Mouse (Mus musculus) kidney, embryonic 16.5 days (tissue): ENCODE data around the gene Adra1d. TPM values are rescaled to one million over a fixed set of nuclear protein-coding genes. Genes with fewer than 3 reads are reported as not detected.

ENCODE experiments used
- ATAC-seq: fragments of 200-750 bp; cut with Nextera tagmentation; 2 replicates; pipeline ENCODE4 v1.8.0; 2017; ENCODE audit warnings: moderate TSS enrichment; ENCODE audit not compliant: low FRiP score, low TSS enrichment
- H3K27ac ChIP-seq: fragments of 300-500 bp; sonication (generic); 2 replicates; pipeline ENCODE4 v1.5.1; 2014; ENCODE audit warnings: low read length
- H3K27me3 ChIP-seq: fragments of 300-500 bp; sonication (generic); 2 replicates; pipeline ENCODE4 v1.6.1; 2014; ENCODE audit warnings: low read length, control low read depth, mixed read lengths; ENCODE audit not compliant: insufficient read depth
- H3K36me3 ChIP-seq: fragments of 300-500 bp; sonication (generic); 2 replicates; pipeline ENCODE4 v1.6.1; 2014; ENCODE audit warnings: low read length, control low read depth, mixed read lengths; ENCODE audit not compliant: insufficient read depth
- H3K4me1 ChIP-seq: fragments of 300-500 bp; sonication (generic); 2 replicates; pipeline ENCODE4 v1.6.1; 2014; ENCODE audit warnings: low read length, control low read depth, mixed read lengths; ENCODE audit not compliant: insufficient read depth
- H3K4me2 ChIP-seq: fragments of 300-500 bp; sonication (generic); replicated peaks from 2 replicates; pipeline ENCODE4 v1.6.1; 2014; ENCODE audit warnings: low read depth, low read length
- H3K4me3 ChIP-seq: fragments of 300-500 bp; sonication (generic); 2 replicates; pipeline ENCODE4 v1.5.1; 2014; ENCODE audit warnings: mild to moderate bottlenecking, low read length
- H3K9ac ChIP-seq: fragments of 300-500 bp; sonication (generic); replicated peaks from 2 replicates; pipeline ENCODE4 v1.6.1; 2014; ENCODE audit warnings: low read length
- H3K9me3 ChIP-seq: fragments of 300-500 bp; sonication (generic); 2 replicates; pipeline ENCODE4 v1.6.1; 2016; ENCODE audit warnings: low read length, control low read depth
- WGBS: fragments of 180-500 bp; shearing (Covaris S2); extraction: QIAGEN DNeasy Blood & Tissue Kit; methylation state at CpG from one replicate; pipeline ENCODE4 v1.1.7; 2014; 5-methylcytosine and 5-hydroxymethylcytosine counted together
- polyA plus RNA-seq: library from polyadenylated mRNA; unstranded; fragments of >200 nt; fragmentation: Nextera tagmentation; extraction: Ambion mirVana; gene quantifications from 2 replicates; pipeline ENCODE4 v1.2.1, GENCODE M21; 2015

The Adra1d gene
- 1.1 and 1.4 TPM in 2 replicates for polyA plus RNA-seq

- Histone ChIP-seq H3K27me3 (peaks cover 57% of the 10 kb centered on the region), H3K4me3 (peak within 1 kb of the TSS; percentile 56), H3K4me2 (peak within 1 kb of the TSS; percentile 83), H3K4me1 (peaks cover 13% of the 10 kb centered on the region), H3K27ac (no peak within 1 kb of the TSS), H3K36me3 (no peaks in the 10 kb centered on the region), H3K9me3 (no peaks in the 10 kb centered on the region), H3K9ac (peak within 1 kb of the TSS; percentile 34)
- ATAC-seq, result peak; percentile 70
- 1% methylated on average over 65 of the region's 82 CpGs for WGBS
These were observed at the start of gene Adra1d for GRCm38 (mm10) chr2:131561891-131562585. Gene Adra1d (minus strand): TSS chr2:131562283.

DNA sequence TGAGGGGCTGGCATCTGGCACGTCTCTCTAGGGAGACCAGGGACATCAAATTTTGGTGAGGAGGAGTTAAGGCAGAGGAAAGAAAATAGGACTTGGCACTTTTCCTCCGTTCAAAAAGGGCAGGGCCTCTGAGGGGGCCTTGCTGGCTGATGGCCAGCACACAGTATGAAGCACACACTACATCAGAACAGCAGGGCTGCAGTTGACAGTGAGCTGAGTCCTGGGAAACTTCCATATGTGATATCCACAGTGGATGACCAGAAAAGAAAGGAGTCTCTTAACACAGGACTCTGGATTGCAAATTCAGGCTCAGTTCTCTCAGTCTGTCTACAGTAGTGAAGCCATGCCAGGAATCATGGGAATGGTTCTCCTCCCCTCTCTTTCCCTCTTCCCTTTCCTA lies 39.8 kb upstream of the Adra1d start:
- Histone ChIP-seq H3K27ac (no peak overlapping the region), H3K27me3 (no peaks in the 10 kb centered on the region), H3K4me1 (no peaks in the 10 kb centered on the region), H3K4me2 (no peak overlapping the region), H3K4me3 (no peak overlapping the region), H3K36me3 (no peaks in the 10 kb centered on the region), H3K9ac (no peak overlapping the region), H3K9me3 (no peaks in the 10 kb centered on the region)
- WGBS, result 45% methylated on average over 2 of the region's 2 CpGs
- ATAC-seq, result no peak

- Histone ChIP-seq H3K27ac (no peak overlapping the region), H3K9me3 (no peaks in the 10 kb centered on the region), H3K27me3 (no peaks in the 10 kb centered on the region), H3K9ac (no peak overlapping the region), H3K4me2 (no peak overlapping the region), H3K4me1 (no peaks in the 10 kb centered on the region), H3K4me3 (no peak overlapping the region), H3K36me3 (no peaks in the 10 kb centered on the region)
- 88% methylated on average over 6 of the region's 6 CpGs for WGBS
- ATAC-seq, result no peak
These were observed 32.8 kb upstream of the Adra1d start for GRCm38 (mm10) chr2:131594871-131595270.

DNA sequence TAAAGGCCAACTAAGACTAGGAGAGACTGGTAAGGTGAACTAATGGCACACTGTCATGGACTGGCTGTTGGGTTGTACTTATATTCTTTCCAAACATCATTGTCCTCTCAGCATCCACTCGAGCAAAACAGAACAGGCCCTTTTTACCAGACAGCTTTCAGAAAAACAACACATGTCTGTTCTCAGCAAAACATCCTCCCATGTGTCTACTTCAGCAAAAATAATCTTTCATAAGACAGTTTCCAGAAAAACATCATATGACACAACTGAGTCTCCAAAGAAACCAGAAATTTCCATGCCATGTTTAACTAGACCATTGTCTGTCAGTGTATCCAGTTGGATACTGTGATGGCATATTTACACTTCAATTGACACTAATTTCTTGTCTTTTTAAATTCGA lies 25.4 kb upstream of the Adra1d start:
- Histone ChIP-seq H3K4me2 (no peak overlapping the region), H3K27ac (no peak overlapping the region), H3K9me3 (no peaks in the 10 kb centered on the region), H3K4me1 (no peaks in the 10 kb centered on the region), H3K9ac (no peak overlapping the region), H3K4me3 (no peak overlapping the region), H3K36me3 (no peaks in the 10 kb centered on the region), H3K27me3 (no peaks in the 10 kb centered on the region)
- WGBS, result 79% methylated on average over 2 of the region's 2 CpGs
- ATAC-seq, result no peak

DNA sequence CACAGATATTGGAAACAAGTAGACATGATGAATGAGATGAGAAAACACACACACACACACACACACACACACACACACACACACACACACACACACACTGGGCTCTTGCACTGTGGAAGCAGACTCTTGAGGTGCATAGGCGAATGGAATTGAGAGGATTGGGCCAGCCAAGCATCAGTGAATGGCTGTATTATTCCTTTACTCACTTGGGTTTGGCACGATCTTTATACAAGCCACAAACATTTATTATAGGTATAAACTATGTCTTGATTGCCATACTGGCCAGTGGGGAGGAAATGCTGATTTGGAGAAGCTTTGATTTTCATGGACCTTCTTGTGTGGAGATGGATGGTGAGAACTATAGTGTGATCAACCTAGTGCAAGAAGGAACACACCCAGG lies 19.4 kb upstream of the Adra1d start:
- ATAC-seq, result no peak
- H3K4me2 ChIP-seq, result no peak overlapping the region
- WGBS, result 73% methylated on average over 2 of the region's 2 CpGs
- no peaks in the 10 kb centered on the region for H3K9me3 ChIP-seq
- no peaks in the 10 kb centered on the region for H3K4me1 ChIP-seq
- no peaks in the 10 kb centered on the region for H3K27me3 ChIP-seq
- no peaks in the 10 kb centered on the region for H3K36me3 ChIP-seq
- no peak overlapping the region for H3K4me3 ChIP-seq
- H3K9ac ChIP-seq, result no peak overlapping the region
- H3K27ac ChIP-seq, result no peak overlapping the region

DNA sequence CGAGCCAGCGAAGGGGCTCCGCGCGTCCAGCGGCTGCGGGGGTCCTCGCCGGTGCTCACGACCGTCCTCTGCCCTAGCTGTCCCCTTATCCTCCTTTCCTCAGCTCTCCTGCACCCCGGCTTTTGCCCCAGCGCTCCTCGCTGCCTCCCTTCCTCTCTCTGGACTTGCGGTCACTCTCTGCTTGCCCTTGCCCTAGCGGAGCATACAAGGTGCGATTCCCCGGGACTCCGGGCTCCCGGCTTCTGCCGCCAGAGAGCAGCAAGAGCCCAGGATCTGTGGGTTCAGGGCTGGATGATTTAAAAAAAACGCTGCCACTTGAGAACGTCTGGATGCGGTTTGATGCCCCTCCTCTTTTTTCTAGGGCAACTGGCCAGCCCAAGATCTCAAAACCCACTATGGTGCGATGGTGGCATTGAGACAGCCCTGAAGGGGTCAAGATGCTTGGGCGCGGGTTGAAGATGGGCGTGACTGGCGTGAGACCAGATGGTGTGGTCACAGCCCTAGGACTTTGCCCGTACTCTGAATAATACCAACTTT lies 571 bp upstream of the Adra1d start:
- peak; percentile 85 for ATAC-seq
- no peaks in the 10 kb centered on the region for H3K9me3 ChIP-seq
- H3K4me2 ChIP-seq, result peak overlapping the region; percentile 83
- H3K4me1 ChIP-seq, result peaks cover 13% of the 10 kb centered on the region
- no peaks in the 10 kb centered on the region for H3K36me3 ChIP-seq
- peak overlapping the region; percentile 34 for H3K9ac ChIP-seq
- H3K27me3 ChIP-seq, result peaks cover 57% of the 10 kb centered on the region
- no peak overlapping the region for H3K27ac ChIP-seq
- H3K4me3 ChIP-seq, result peak overlapping the region; percentile 56
- WGBS, result under 1% methylated on average over 27 of the region's 30 CpGs

GRCm38 (mm10) chr2:131561344-131561870 lies 676 bp downstream of the Adra1d start:
- H3K4me3 ChIP-seq, result peak overlapping the region; percentile 56
- 4% methylated on average over 33 of the region's 33 CpGs for whole genome bisulfite sequencing
- H3K27me3 ChIP-seq, result peaks cover 61% of the 10 kb centered on the region
- H3K27ac ChIP-seq, result no peak overlapping the region
- no peaks in the 10 kb centered on the region for H3K36me3 ChIP-seq
- H3K9me3 ChIP-seq, result no peaks in the 10 kb centered on the region
- H3K4me2 ChIP-seq, result peak overlapping the region; percentile 83
- peaks cover 13% of the 10 kb centered on the region for H3K4me1 ChIP-seq
- no peak for ATAC-seq
- no peak overlapping the region; the same call in 1 of the 2 replicates for H3K9ac ChIP-seq

DNA sequence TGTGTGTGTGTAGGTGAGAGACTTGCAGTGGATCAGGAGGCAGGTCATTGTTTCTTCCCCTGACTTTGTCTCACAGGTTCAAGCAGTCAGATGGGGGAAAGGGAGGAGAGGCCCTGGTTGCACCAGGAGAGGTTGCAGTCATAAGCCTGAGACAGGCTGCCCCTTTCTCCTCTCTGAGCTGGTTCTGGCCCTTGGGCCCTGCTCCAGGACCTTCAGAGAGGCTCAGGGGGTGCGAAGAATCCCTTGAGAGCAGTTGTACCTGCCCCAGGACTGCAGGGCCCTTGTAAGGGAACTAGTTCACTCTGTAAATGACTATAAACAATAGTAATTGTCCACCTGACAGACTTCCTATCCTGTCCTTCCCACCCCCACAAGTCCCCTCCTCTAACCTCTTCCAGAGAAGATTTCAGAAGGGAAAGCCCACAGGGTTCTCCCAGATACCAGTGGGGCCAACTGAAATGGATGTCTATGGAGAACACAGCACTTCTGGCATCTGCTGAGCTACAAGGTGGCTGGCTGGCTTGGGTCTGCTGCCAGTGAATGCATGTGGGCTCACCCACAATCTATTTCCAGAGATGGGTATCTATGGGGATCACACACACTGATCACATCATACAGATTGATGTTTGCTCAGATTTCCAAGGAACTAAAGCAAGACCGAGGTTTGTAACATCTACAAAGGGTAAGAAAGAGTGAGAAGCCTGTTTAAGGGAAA lies 1.7 kb downstream of the Adra1d start:
- H3K27ac ChIP-seq, result no peak overlapping the region
- H3K4me3 ChIP-seq, result peak overlapping the region; percentile 56
- 60% methylated on average over 2 of the region's 2 CpGs for WGBS
- H3K27me3 ChIP-seq, result peaks cover 61% of the 10 kb centered on the region
- no peaks in the 10 kb centered on the region for H3K36me3 ChIP-seq
- ATAC-seq, result no peak
- H3K4me2 ChIP-seq, result peak overlapping the region; percentile 83; the same call in 1 of the 2 replicates
- no peak overlapping the region for H3K9ac ChIP-seq
- H3K9me3 ChIP-seq, result no peaks in the 10 kb centered on the region
- H3K4me1 ChIP-seq, result peaks cover 13% of the 10 kb centered on the region

GRCm38 (mm10) chr2:131557896-131558295 lies 4.2 kb downstream of the Adra1d start:
- 88% methylated on average over 2 of the region's 2 CpGs for WGBS
- no peak for ATAC-seq

More at GRCm38 (mm10) chr2:131557896-131558295, 4.2 kb downstream of the Adra1d start:
- peaks cover 9% of the 10 kb centered on the region for H3K4me1 ChIP-seq
- no peak overlapping the region for H3K9ac ChIP-seq
- H3K27ac ChIP-seq, result no peak overlapping the region
- no peak overlapping the region for H3K4me2 ChIP-seq
- no peak overlapping the region for H3K4me3 ChIP-seq
- peaks cover 64% of the 10 kb centered on the region for H3K27me3 ChIP-seq
- no peaks in the 10 kb centered on the region for H3K36me3 ChIP-seq
- H3K9me3 ChIP-seq, result no peaks in the 10 kb centered on the region
